Comparison of ENCODE assay signal across 8 mouse cellular contexts in the genomic region with DNA sequence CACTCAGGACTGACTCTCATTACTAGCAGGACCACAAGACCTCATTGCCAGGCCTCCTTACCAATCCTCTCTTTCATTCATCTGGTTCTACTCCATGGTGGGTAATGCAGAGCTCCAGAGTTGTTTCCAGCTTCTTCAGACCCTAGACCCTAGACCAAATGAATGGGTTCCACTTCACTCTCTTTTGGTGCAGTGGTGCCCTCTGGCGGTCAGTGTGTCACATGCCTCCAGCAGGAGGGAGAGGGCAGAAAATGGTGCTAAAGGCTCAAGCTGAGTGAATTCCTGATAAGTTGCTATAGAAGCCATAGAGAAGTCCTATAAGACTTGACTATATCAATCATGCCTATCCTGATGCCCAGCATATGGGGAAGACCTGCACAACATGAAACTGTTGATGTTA. TPM values are rescaled to one million over a fixed set of nuclear protein-coding genes. Genes with fewer than 3 reads are reported as not detected.
DNase-seq lines count a peak whose midpoint lies in the region; ATAC-seq and TF ChIP-seq lines count a peak whose summit lies in the region.
"Had no signal": no experiment of that assay in that cellular context is flagged by ENCODE, and none has a peak within 500 bp of the region (broad histone marks: within the 10 kb centered on the region; RNA-seq: fewer than 3 reads in every experiment).

No protein-coding gene starts in this region.

- H3K4me1 ChIP-seq in kidney, embryonic 15.5 days = no peaks in the 10 kb centered on the region
- H3K4me1 ChIP-seq in G1E (ENCODE audit: insufficient read depth, low read depth, low read length) = peaks cover 2% of the 10 kb centered on the region; the same call in 1 of the 2 replicates
- H3K4me1 ChIP-seq: lung, embryonic 15.5 days had no signal

- 7% methylated on average over 1 of the region's 1 CpGs for WGBS in kidney, embryonic 15.5 days

- no peak overlapping the region for H3K9ac ChIP-seq in kidney, embryonic 15.5 days
- H3K9ac ChIP-seq: lung, embryonic 15.5 days had no signal

- no peak overlapping the region for H3K4me2 ChIP-seq in kidney, embryonic 15.5 days
- H3K4me2 ChIP-seq: lung, embryonic 15.5 days had no signal

- no peak for ATAC-seq in kidney, embryonic 15.5 days (replicated peaks; ENCODE audit: low FRiP score)
- ATAC-seq in G1E (ENCODE audit: extremely low read depth, insufficient number of reproducible peaks, low FRiP score, poor library complexity, severe bottlenecking) = no peak
- ATAC-seq in common myeloid progenitor, adult 5-6 weeks (replicated peaks; ENCODE audit: low read depth, poor library complexity, severe bottlenecking) = peak; percentile 62; the same call in 1 of the 2 replicates
- no peak for ATAC-seq in activated CD4-positive, CD25-positive, alpha-beta regulatory T cell, adult 4 months

- H3K36me3 ChIP-seq in kidney, embryonic 15.5 days = no peaks in the 10 kb centered on the region
- no peaks in the 10 kb centered on the region for H3K36me3 ChIP-seq in G1E (replicated peaks)
- H3K36me3 ChIP-seq: lung, embryonic 15.5 days had no signal

- H3K27ac ChIP-seq in kidney, embryonic 15.5 days = no peak overlapping the region
- H3K27ac ChIP-seq: lung, embryonic 15.5 days had no signal

- H3K4me3 ChIP-seq in kidney, embryonic 15.5 days (replicated peaks) = no peak overlapping the region
- H3K4me3 ChIP-seq in G1E (ENCODE audit: low read depth, low read length) = no peak overlapping the region
- H3K4me3 ChIP-seq: lung, embryonic 15.5 days had no signal

- no peaks in the 10 kb centered on the region for H3K9me3 ChIP-seq in kidney, embryonic 15.5 days (replicated peaks)
- H3K9me3 ChIP-seq in G1E (replicated peaks) = no peaks in the 10 kb centered on the region
- H3K9me3 ChIP-seq: lung, embryonic 15.5 days had no signal

- peak; percentile 11 for DNase-seq in kidney, adult 9 months
- peak; percentile 10 for DNase-seq in CD4-positive helper T cell, adult 2 months (ENCODE audit: low read depth, low spot score)
- peak; percentile 2 for DNase-seq in G1E (ENCODE audit: low spot score)
- peak; percentile 10 for DNase-seq in lung, postnatal 10 days

- no peaks in the 10 kb centered on the region for H3K27me3 ChIP-seq in kidney, embryonic 15.5 days
- 0 out of 2 replicates have a peak, but pooled peaks cover 3% of the 10 kb centered on the region for H3K27me3 ChIP-seq in G1E (ENCODE audit: insufficient read depth, low read length)
- H3K27me3 ChIP-seq: lung, embryonic 15.5 days had no signal

- 0 out of 2 replicates have a peak, but pooled peaks have one; percentile 23 for TF ChIP-seq CTCF in G1E (IDR thresholded peaks at IDR 0.05; ENCODE audit: low read depth, low read length)

RNA-seq across cellular contexts. Expression of gene Gpr50, which starts 39.6 kb away (rescaled TPM):
- 0.34 and 0.42 TPM in 2 replicates for polyA plus RNA-seq in kidney, embryonic 15.5 days (2015; fragmentation: Nextera tagmentation; extraction: Ambion mirVana)
- total RNA-seq in G1E (2014; fragmentation: Nextera tagmentation) (not detected in 2 replicates), G1E (2017) (0.11 and 0.81 TPM in 2 replicates)
- polyA plus RNA-seq in G1E (2012) = not detected in 2 replicates
- total RNA-seq in common myeloid progenitor, adult 5-6 weeks (2017) = not detected in 2 replicates
- polyA plus RNA-seq in activated CD4-positive, CD25-positive, alpha-beta regulatory T cell, adult 4 months (2017; shearing (Covaris generic)) = not detected
